Mouse (Mus musculus): ENCODE measurements around the gene Agmat.
"Not testable (repeated sequence)": the region's sequence is repeated elsewhere in the genome, so short reads cannot be mapped to it uniquely, and the experiment has no call there.

Agmat gene

GRCm38 (mm10) chr4:141735206-141735560, 11.3 kb upstream of the Agmat start:
- no peak for DNase-seq (ENCODE audit: low spot score)

- DNase-seq (ENCODE audit: low spot score) = no peak
These were observed 9.6 kb upstream of the Agmat start for GRCm38 (mm10) chr4:141736856-141737255.

GRCm38 (mm10) chr4:141738015-141738414, 8.5 kb upstream of the Agmat start:
- DNase-seq (ENCODE audit: low spot score) = no peak

- no peak for DNase-seq (ENCODE audit: low spot score)
These were observed 4.6 kb upstream of the Agmat start for GRCm38 (mm10) chr4:141741856-141742255.

GRCm38 (mm10) chr4:141742381-141742780, 4.1 kb upstream of the Agmat start:
- DNase-seq (ENCODE audit: low spot score) = no peak

GRCm38 (mm10) chr4:141749557-141749956, 3.1 kb downstream of the Agmat start:
- DNase-seq (ENCODE audit: low spot score) = no peak

- DNase-seq (ENCODE audit: low spot score) = no peak
These were observed 4.4 kb downstream of the Agmat start for GRCm38 (mm10) chr4:141750826-141751225.

GRCm38 (mm10) chr4:141751419-141752075, 5.1 kb downstream of the Agmat start:
- no peak for DNase-seq (ENCODE audit: low spot score)

- no peak for DNase-seq (ENCODE audit: low spot score)
These were observed 5.6 kb downstream of the Agmat start for GRCm38 (mm10) chr4:141752076-141752421.

- no peak for DNase-seq (ENCODE audit: low spot score)
These were observed 9.0 kb downstream of the Agmat start for GRCm38 (mm10) chr4:141755375-141755930.

GRCm38 (mm10) chr4:141757124-141757523, 10.7 kb downstream of the Agmat start:
- DNase-seq (ENCODE audit: low spot score) = no peak

- DNase-seq (ENCODE audit: low spot score) = no peak
These were observed 12.5 kb downstream of the Agmat start for GRCm38 (mm10) chr4:141758874-141759542.

GRCm38 (mm10) chr4:141760942-141761341, 14.5 kb downstream of the Agmat start:
- no peak for DNase-seq (ENCODE audit: low spot score)

- no peak for DNase-seq (ENCODE audit: low spot score)
These were observed 15.7 kb downstream of the Agmat start for GRCm38 (mm10) chr4:141762102-141762598.

GRCm38 (mm10) chr4:141763476-141763875, 17.0 kb downstream of the Agmat start:
- no peak for DNase-seq (ENCODE audit: low spot score)

- DNase-seq (ENCODE audit: low spot score) = no peak
These were observed 18.5 kb downstream of the Agmat start for GRCm38 (mm10) chr4:141765008-141765407.

GRCm38 (mm10) chr4:141766316-141766667, 19.8 kb downstream of the Agmat start:
- DNase-seq (ENCODE audit: low spot score) = no peak

- no peak for DNase-seq (ENCODE audit: low spot score)
These were observed 20.3 kb downstream of the Agmat start for GRCm38 (mm10) chr4:141766668-141767352.

- peak; percentile 66 for DNase-seq (ENCODE audit: low spot score)
These were observed 21.0 kb downstream of the Agmat start for GRCm38 (mm10) chr4:141767353-141768036.

GRCm38 (mm10) chr4:141769501-141770160, 23.2 kb downstream of the Agmat start:
- no peak for DNase-seq (ENCODE audit: low spot score)

- DNase-seq (ENCODE audit: low spot score) = no peak
These were observed 25.4 kb downstream of the Agmat start for GRCm38 (mm10) chr4:141771823-141772222.

- DNase-seq (ENCODE audit: low spot score) = not testable (repeated sequence)
These were observed 26.5 kb downstream of the Agmat start for GRCm38 (mm10) chr4:141773019-141773418.

Data from testis, postnatal 14 days (tissue).